Mouse (Mus musculus): ENCODE results near the gene Npas3. TPM values are rescaled to one million over a fixed set of nuclear protein-coding genes. Genes with fewer than 3 reads are reported as not detected.
A peak's percentile ranks its signal among the peaks of the same experiment; 100 is the strongest.
"Not testable (repeated sequence)": the region's sequence is repeated elsewhere in the genome, so short reads cannot be mapped to it uniquely, and the experiment has no call there.

Npas3 gene
- total RNA-seq, 2 experiments from 2014 or later = 18.0 to 21.1 TPM

- TF ChIP-seq CTCF (IDR thresholded peaks at IDR 0.05) = peak; percentile 5
- H3K4me3 ChIP-seq = peak overlapping the region; percentile 57
- DNase-seq (ENCODE audit: extremely low spot score in 1 of 2, low spot score in 2 of 2) = peak; percentile 25 to 28
- intact Hi-C loops (cut with DNase I) = loop anchor here (5.0 kb wide), 3 partner anchors 85 to 805 kb away; no protein-coding TSS in a partner anchor
- peak overlapping the region; percentile 47; the same call in 1 of the 2 replicates for H3K27ac ChIP-seq
These were observed 4.3 kb downstream of the Npas3 start for GRCm38 (mm10) chr12:53252572-53253422.

GRCm38 (mm10) chr12:53253461-53254159 lies 5.1 kb downstream of the Npas3 start:
- DNase-seq (ENCODE audit: extremely low spot score in 1 of 2, low spot score in 2 of 2) = peak; percentile 19 to 43
- no peak; the same call in 1 of the 2 replicates for TF ChIP-seq CTCF (IDR thresholded peaks at IDR 0.05)
- peak overlapping the region; percentile 63; the same call in 1 of the 2 replicates for H3K27ac ChIP-seq
- intact Hi-C loops (cut with DNase I) = loop anchor here (2.0 to 5.0 kb wide), 4 partner anchors 39 to 804 kb away; no protein-coding TSS in a partner anchor
- peak overlapping the region; percentile 57 for H3K4me3 ChIP-seq

GRCm38 (mm10) chr12:53254160-53254480 lies 5.6 kb downstream of the Npas3 start:
- no peak overlapping the region for H3K27ac ChIP-seq
- intact Hi-C loops (cut with DNase I) = loop anchor here (2.0 to 5.0 kb wide), 4 partner anchors 39 to 803 kb away; no protein-coding TSS in a partner anchor
- peak overlapping the region; percentile 57 for H3K4me3 ChIP-seq

GRCm38 (mm10) chr12:53274502-53274901 lies 26.0 kb downstream of the Npas3 start:
- DNase-seq (ENCODE audit: extremely low spot score in 1 of 2, low spot score in 2 of 2); H3K27ac ChIP-seq; H3K4me3 ChIP-seq; intact Hi-C loops (cut with DNase I): not testable (repeated sequence)

More at GRCm38 (mm10) chr12:53254160-53254480, 5.6 kb downstream of the Npas3 start:
- TF ChIP-seq CTCF (IDR thresholded peaks at IDR 0.05) = no peak
- DNase-seq (ENCODE audit: extremely low spot score in 1 of 2, low spot score in 2 of 2) = no peak

- intact Hi-C loops (cut with DNase I) = no loop called here
- TF ChIP-seq CTCF (IDR thresholded peaks at IDR 0.05) = no peak
- no peak overlapping the region for H3K27ac ChIP-seq
- DNase-seq (ENCODE audit: extremely low spot score in 1 of 2, low spot score in 2 of 2) = no peak
- no peak overlapping the region for H3K4me3 ChIP-seq
These were observed 28.9 kb downstream of the Npas3 start for GRCm38 (mm10) chr12:53277393-53277792.

- intact Hi-C loops (cut with DNase I) = no loop called here
- no peak overlapping the region for H3K27ac ChIP-seq
- no peak for TF ChIP-seq CTCF (IDR thresholded peaks at IDR 0.05)
These were observed 41.9 kb downstream of the Npas3 start for GRCm38 (mm10) chr12:53290341-53290740.

GRCm38 (mm10) chr12:53290846-53291245 lies 42.4 kb downstream of the Npas3 start:
- no peak for DNase-seq (ENCODE audit: extremely low spot score in 1 of 2, low spot score in 2 of 2)
- TF ChIP-seq CTCF (IDR thresholded peaks at IDR 0.05) = no peak

More at GRCm38 (mm10) chr12:53290341-53290740, 41.9 kb downstream of the Npas3 start:
- no peak for DNase-seq (ENCODE audit: extremely low spot score in 1 of 2, low spot score in 2 of 2)
- H3K4me3 ChIP-seq = no peak overlapping the region

GRCm38 (mm10) chr12:53292010-53292409 lies 43.5 kb downstream of the Npas3 start:
- Histone ChIP-seq H3K27ac (peak overlapping the region; percentile 50; the same call in 1 of the 2 replicates), H3K4me3 (no peak overlapping the region)
- intact Hi-C loops (cut with DNase I) = loop anchor here (2.0 kb wide), 1 partner anchor 37 kb away; no protein-coding TSS in a partner anchor
- no peak for DNase-seq (ENCODE audit: extremely low spot score in 1 of 2, low spot score in 2 of 2)
- TF ChIP-seq CTCF (IDR thresholded peaks at IDR 0.05) = no peak

More at GRCm38 (mm10) chr12:53290846-53291245, 42.4 kb downstream of the Npas3 start:
- intact Hi-C loops (cut with DNase I) = no loop called here
- Histone ChIP-seq H3K27ac (no peak overlapping the region), H3K4me3 (no peak overlapping the region)

- intact Hi-C loops (cut with DNase I) = loop anchor here (2.0 kb wide), 1 partner anchor 38 kb away; no protein-coding TSS in a partner anchor
- H3K4me3 ChIP-seq = no peak overlapping the region
- H3K27ac ChIP-seq = peak overlapping the region; percentile 69
- DNase-seq (ENCODE audit: extremely low spot score in 1 of 2, low spot score in 2 of 2) = peak in 1 of 2 experiments; percentile 24
- TF ChIP-seq CTCF (IDR thresholded peaks at IDR 0.05) = no peak
These were observed 44.2 kb downstream of the Npas3 start for GRCm38 (mm10) chr12:53292508-53293300.

GRCm38 (mm10) chr12:53294011-53294410 lies 45.5 kb downstream of the Npas3 start:
- no peak for TF ChIP-seq CTCF (IDR thresholded peaks at IDR 0.05)
- intact Hi-C loops (cut with DNase I) = no loop called here
- Histone ChIP-seq H3K4me3 (no peak overlapping the region), H3K27ac (no peak overlapping the region)
- no peak for DNase-seq (ENCODE audit: extremely low spot score in 1 of 2, low spot score in 2 of 2)

GRCm38 (mm10) chr12:53295747-53296146 lies 47.3 kb downstream of the Npas3 start:
- no peak overlapping the region for H3K4me3 ChIP-seq
- intact Hi-C loops (cut with DNase I) = no loop called here
- no peak for TF ChIP-seq CTCF (IDR thresholded peaks at IDR 0.05)
- no peak for DNase-seq (ENCODE audit: extremely low spot score in 1 of 2, low spot score in 2 of 2)
- H3K27ac ChIP-seq = no peak overlapping the region

Measured in left cerebral cortex, adult 2 months (tissue).